Mouse (Mus musculus) megakaryocyte progenitor cell, adult 5-6 weeks (primary cell): ENCODE data around the gene Cdyl2. TPM values are rescaled to one million over a fixed set of nuclear protein-coding genes. Genes with fewer than 3 reads are reported as not detected.

Experiments used
- ATAC-seq: replicated peaks from 2 replicates; pipeline ENCODE4 v1.8.0; 2016; ENCODE audit warnings: mild to moderate bottlenecking, moderate TSS enrichment, inconsistent platforms; ENCODE audit not compliant: poor library complexity
- total RNA-seq, 2 experiments: library from RNA; stranded (forward) in 1 of 2; stranded (reverse) in 1 of 2; fragments of 157-497, 149-512 nt in 1 of 2; fragments of 200-1000 nt in 1 of 2; gene quantifications; 2 replicates each; pipeline versions ENCODE4 v1.2.3 to v1.2.4; 2015 to 2017

Cdyl2 gene
- total RNA-seq (2015) (2.0 and 4.1 TPM in 2 replicates), total RNA-seq (2017) (5.8 and 5.9 TPM in 2 replicates)

- peak; percentile 68 for ATAC-seq
Measured at GRCm38 (mm10) chr8:116732684-116733647, at the start of gene Cdyl2. Gene Cdyl2, minus strand, starts transcription at chr8:116732991.

- ATAC-seq = no peak
Measured at GRCm38 (mm10) chr8:116780594-116780993, 47.8 kb upstream of the Cdyl2 start.

- ATAC-seq = no peak
Measured at GRCm38 (mm10) chr8:116774220-116774619, 41.4 kb upstream of the Cdyl2 start.

GRCm38 (mm10) chr8:116772727-116773126, 39.9 kb upstream of the Cdyl2 start:
- ATAC-seq = no peak

GRCm38 (mm10) chr8:116771797-116772343, 39.1 kb upstream of the Cdyl2 start:
- peak; percentile 69 for ATAC-seq

GRCm38 (mm10) chr8:116770756-116771155, 38.0 kb upstream of the Cdyl2 start:
- no peak for ATAC-seq

- no peak for ATAC-seq
Measured at GRCm38 (mm10) chr8:116756174-116756573, 23.4 kb upstream of the Cdyl2 start.

GRCm38 (mm10) chr8:116755557-116755956, 22.8 kb upstream of the Cdyl2 start:
- peak; percentile 92 for ATAC-seq

- ATAC-seq = no peak
Measured at GRCm38 (mm10) chr8:116740726-116741125, 7.9 kb upstream of the Cdyl2 start.

GRCm38 (mm10) chr8:116735306-116735705, 2.5 kb upstream of the Cdyl2 start:
- ATAC-seq = no peak

GRCm38 (mm10) chr8:116734176-116734575, 1.4 kb upstream of the Cdyl2 start:
- peak; percentile 22 for ATAC-seq

GRCm38 (mm10) chr8:116733648-116734014, 840 bp upstream of the Cdyl2 start:
- ATAC-seq = no peak

- peak; percentile 64 for ATAC-seq
Measured at GRCm38 (mm10) chr8:116731976-116732683, 661 bp downstream of the Cdyl2 start.

- ATAC-seq = no peak
Measured at GRCm38 (mm10) chr8:116721451-116721850, 11.3 kb downstream of the Cdyl2 start.

GRCm38 (mm10) chr8:116707496-116707895, 25.3 kb downstream of the Cdyl2 start:
- ATAC-seq = no peak

- no peak for ATAC-seq
Measured at GRCm38 (mm10) chr8:116702501-116702900, 30.3 kb downstream of the Cdyl2 start.

- ATAC-seq = no peak
Measured at GRCm38 (mm10) chr8:116692931-116693330, 39.9 kb downstream of the Cdyl2 start.

- ATAC-seq = peak; percentile 58
Measured at GRCm38 (mm10) chr8:116689741-116690140, 43.0 kb downstream of the Cdyl2 start.

GRCm38 (mm10) chr8:116676174-116676573, 56.6 kb downstream of the Cdyl2 start:
- no peak for ATAC-seq

GRCm38 (mm10) chr8:116673966-116674805, 58.6 kb downstream of the Cdyl2 start:
- ATAC-seq = no peak

- ATAC-seq = no peak
Measured at GRCm38 (mm10) chr8:116673493-116673892, 59.3 kb downstream of the Cdyl2 start.
